Mouse (Mus musculus): ENCODE measurements at regions not wholly inside any gene's neighbourhood (a gene's known extent, or its start where the extent isn't known, plus 50 kb on each side); places are given as distances from the start of the nearest gene placed in this dataset.

GRCm38 (mm10) chr2:166354391-166354790 lies 198.9 kb upstream of the Sulf2 start:
- DNase-seq (ENCODE audit: low read depth, low spot score), result no peak

GRCm38 (mm10) chr2:166353447-166354111 lies 198.1 kb upstream of the Sulf2 start:
- DNase-seq (ENCODE audit: low read depth, low spot score), result no peak

- DNase-seq (ENCODE audit: low read depth, low spot score), result no peak
These were observed 196.5 kb upstream of the Sulf2 start for GRCm38 (mm10) chr2:166351984-166352383.

- no peak for DNase-seq (ENCODE audit: low read depth, low spot score)
These were observed 196.1 kb upstream of the Sulf2 start for GRCm38 (mm10) chr2:166351581-166351980.

GRCm38 (mm10) chr2:166348654-166349053 lies 193.2 kb upstream of the Sulf2 start:
- DNase-seq (ENCODE audit: low read depth, low spot score), result no peak

GRCm38 (mm10) chr2:166346421-166347182 lies 191.1 kb upstream of the Sulf2 start:
- DNase-seq (ENCODE audit: low read depth, low spot score), result no peak

- no peak for DNase-seq (ENCODE audit: low read depth, low spot score)
These were observed 188.3 kb upstream of the Sulf2 start for GRCm38 (mm10) chr2:166343551-166344340.

- no peak for DNase-seq (ENCODE audit: low read depth, low spot score)
These were observed 186.9 kb upstream of the Sulf2 start for GRCm38 (mm10) chr2:166342407-166342806.

GRCm38 (mm10) chr2:166340196-166340595 lies 184.7 kb upstream of the Sulf2 start:
- no peak for DNase-seq (ENCODE audit: low read depth, low spot score)

GRCm38 (mm10) chr2:166339427-166339826 lies 184.0 kb upstream of the Sulf2 start:
- DNase-seq (ENCODE audit: low read depth, low spot score), result no peak

- no peak for DNase-seq (ENCODE audit: low read depth, low spot score)
These were observed 183.1 kb upstream of the Sulf2 start for GRCm38 (mm10) chr2:166338396-166339085.

- no peak for DNase-seq (ENCODE audit: low read depth, low spot score)
These were observed 182.2 kb upstream of the Sulf2 start for GRCm38 (mm10) chr2:166337666-166338065.

GRCm38 (mm10) chr2:166335702-166336101 lies 180.2 kb upstream of the Sulf2 start:
- DNase-seq (ENCODE audit: low read depth, low spot score), result no peak

GRCm38 (mm10) chr2:166334559-166334958 lies 179.1 kb upstream of the Sulf2 start:
- no peak for DNase-seq (ENCODE audit: low read depth, low spot score)

GRCm38 (mm10) chr2:166333818-166334217 lies 178.4 kb upstream of the Sulf2 start:
- no peak for DNase-seq (ENCODE audit: low read depth, low spot score)

GRCm38 (mm10) chr2:166332748-166333417 lies 177.4 kb upstream of the Sulf2 start:
- DNase-seq (ENCODE audit: low read depth, low spot score), result no peak

GRCm38 (mm10) chr2:166331192-166331591 lies 175.7 kb upstream of the Sulf2 start:
- no peak for DNase-seq (ENCODE audit: low read depth, low spot score)

- DNase-seq (ENCODE audit: low read depth, low spot score), result no peak
These were observed 174.9 kb upstream of the Sulf2 start for GRCm38 (mm10) chr2:166330364-166330763.

GRCm38 (mm10) chr2:166329556-166330340 lies 174.3 kb upstream of the Sulf2 start:
- no peak for DNase-seq (ENCODE audit: low read depth, low spot score)

- no peak for DNase-seq (ENCODE audit: low read depth, low spot score)
These were observed 171.5 kb upstream of the Sulf2 start for GRCm38 (mm10) chr2:166326932-166327331.
